Mouse (Mus musculus) left cerebral cortex, adult 11 months (tissue): ENCODE results near the gene Gm13275.
"Not testable (repeated sequence)": the region's sequence is repeated elsewhere in the genome, so short reads cannot be mapped to it uniquely, and the experiment has no call there.

Experiments used
- DNase-seq: peaks from one replicate; pipeline ENCODE4 v3.0.0; 2022; ENCODE audit warnings: low spot score

The Gm13275 gene

GRCm38 (mm10) chr4:88797097-88797496, 2.8 kb downstream of the Gm13275 start, which contains the start of gene Gm13279:
Gm13279 (plus strand) TSS chr4:88797397.
- not testable (repeated sequence) for DNase-seq

- not testable (repeated sequence) for DNase-seq
These were observed 5.1 kb downstream of the Gm13275 start, which contains the start of gene Gm13285 for GRCm38 (mm10) chr4:88799365-88799764. Gm13285 (plus strand) TSS chr4:88799665.

DNA sequence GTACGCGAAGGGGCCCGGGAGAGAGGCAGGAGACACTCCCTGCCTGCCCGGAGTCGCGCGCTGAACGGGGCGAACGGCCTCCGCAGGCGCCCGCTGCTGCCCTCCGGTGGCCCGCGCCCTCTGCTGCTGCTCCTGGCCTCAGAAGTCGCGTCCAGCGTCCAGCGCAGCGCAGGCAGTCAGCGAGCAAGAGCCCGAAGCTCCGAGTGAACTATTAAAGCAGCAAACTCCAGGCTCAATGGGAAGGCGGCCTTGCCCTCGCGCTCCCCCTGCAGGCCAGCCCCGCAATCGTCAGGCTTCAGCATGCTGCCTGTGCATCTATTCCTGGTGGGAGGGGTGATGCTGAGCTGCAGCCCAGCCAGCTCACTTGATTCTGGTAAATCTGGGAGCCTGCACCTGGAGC, 8.7 kb downstream of the Gm13275 start, which contains the start of gene Gm13287:
TSS of gene Gm13287 (plus strand) at position 301 of the 400 bp plus-strand sequence.
- not testable (repeated sequence) for DNase-seq

GRCm38 (mm10) chr4:88805231-88805630, 10.9 kb downstream of the Gm13275 start, which contains the start of gene Gm13288:
Gm13288 (plus strand) TSS chr4:88805531.
- not testable (repeated sequence) for DNase-seq

- not testable (repeated sequence) for DNase-seq
These were observed 11.5 kb downstream of the Gm13275 start for GRCm38 (mm10) chr4:88805761-88806160.

DNA sequence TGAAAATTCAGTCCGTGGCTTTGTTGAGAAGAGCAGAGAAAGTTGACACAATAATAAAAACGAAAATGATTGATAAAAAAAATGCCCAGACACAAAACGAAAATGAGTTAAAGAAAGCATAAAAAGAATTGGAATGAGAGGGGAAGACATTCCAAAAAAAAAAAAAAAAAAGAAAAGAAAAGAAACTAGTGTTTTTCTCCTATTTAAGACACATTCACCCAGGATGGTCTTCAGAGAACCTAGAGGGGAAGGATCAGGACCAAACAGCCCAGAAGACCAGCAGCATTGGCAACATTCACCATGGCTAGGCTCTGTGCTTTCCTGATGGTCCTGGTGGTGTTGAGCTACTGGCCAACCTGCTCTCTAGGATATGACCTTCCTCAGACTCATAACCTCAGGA, 21.6 kb downstream of the Gm13275 start, which contains the start of gene Ifna7:
TSS of gene Ifna7 (plus strand) at position 301 of the 400 bp plus-strand sequence.
- no peak for DNase-seq

DNA sequence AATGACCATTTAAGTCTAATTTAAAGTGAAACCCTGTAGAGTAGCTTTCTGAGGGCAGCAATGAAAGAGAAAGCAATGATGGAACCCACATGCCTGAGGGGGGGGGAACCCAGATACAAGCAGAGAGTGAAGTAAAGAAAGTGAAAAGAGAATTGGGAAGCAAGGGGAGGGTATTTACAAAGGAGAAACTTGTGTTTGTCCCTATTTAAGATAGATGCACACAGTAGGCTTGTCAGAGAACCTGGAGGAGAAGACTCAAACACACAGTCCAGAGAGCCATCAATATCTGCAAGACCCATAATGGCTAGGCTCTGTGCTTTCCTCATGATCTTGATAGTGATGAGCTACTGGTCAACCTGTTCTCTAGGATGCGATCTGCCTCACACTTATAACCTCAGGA, 25.4 kb downstream of the Gm13275 start, which contains the start of gene Ifna11:
TSS of gene Ifna11 (plus strand) at position 301 of the 400 bp plus-strand sequence.
- DNase-seq, result no peak

DNA sequence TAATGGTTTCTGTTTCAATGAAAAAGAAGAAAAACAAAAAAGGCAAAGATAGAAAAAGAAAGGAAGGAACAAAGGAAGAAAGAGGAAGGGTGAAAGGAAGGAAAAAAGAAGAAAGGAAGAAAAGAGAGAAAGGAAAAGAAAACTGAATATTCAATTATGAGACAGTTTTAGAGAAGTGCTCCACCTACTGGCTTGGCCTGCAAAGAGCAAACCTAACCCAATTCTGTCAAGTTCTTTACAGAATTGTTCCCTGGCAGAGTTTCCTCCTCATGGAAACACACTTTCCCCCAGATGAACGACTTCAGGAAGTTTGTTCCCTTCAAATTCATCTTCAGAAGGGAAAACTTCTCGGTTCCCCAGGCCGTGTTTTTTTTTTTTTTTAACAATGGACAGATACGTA, 28.7 kb downstream of the Gm13275 start:
- no peak for DNase-seq

DNA sequence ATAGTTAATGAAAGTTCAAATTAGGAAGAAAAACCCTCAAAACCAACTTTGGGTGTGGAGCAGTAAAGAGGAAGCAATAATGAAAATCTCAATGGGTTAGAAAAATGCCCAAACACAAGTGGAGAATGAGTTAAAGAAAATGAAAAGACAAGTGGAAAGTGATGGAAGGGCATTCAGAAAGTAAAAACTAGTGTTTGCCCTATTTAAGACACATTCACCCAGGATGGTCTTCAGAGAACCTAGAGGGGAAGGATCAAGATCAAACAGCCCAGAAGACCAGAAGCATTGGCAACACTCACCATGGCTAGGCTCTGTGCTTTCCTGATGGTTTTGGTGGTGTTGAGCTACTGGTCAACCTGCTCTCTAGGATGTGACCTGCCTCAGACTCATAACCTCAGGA, 32.8 kb downstream of the Gm13275 start, which contains the start of gene Ifna6:
TSS of gene Ifna6 (plus strand) at position 301 of the 400 bp plus-strand sequence.
- DNase-seq, result not testable (repeated sequence)

GRCm38 (mm10) chr4:88830523-88830922, 36.2 kb downstream of the Gm13275 start:
- no peak for DNase-seq

DNA sequence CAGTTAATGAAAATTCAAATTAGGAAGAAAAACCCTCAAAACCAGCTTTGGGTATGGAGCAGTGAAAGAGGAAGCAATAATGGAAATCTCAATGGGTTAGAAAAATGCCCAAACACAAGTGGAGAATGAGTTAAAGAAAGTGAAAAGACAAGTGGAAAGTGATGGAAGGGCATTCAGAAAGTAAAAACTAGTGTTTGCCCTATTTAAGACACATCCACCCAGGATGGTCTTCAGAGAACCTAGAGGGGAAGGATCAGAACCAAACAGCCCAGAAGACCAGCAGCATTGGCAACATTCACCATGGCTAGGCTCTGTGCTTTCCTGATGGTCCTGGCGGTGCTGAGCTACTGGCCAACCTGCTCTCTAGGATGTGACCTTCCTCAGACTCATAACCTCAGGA, 40.9 kb downstream of the Gm13275 start, which contains the start of gene Ifna5:
TSS of gene Ifna5 (plus strand) at position 301 of the 400 bp plus-strand sequence.
- not testable (repeated sequence) for DNase-seq

DNA sequence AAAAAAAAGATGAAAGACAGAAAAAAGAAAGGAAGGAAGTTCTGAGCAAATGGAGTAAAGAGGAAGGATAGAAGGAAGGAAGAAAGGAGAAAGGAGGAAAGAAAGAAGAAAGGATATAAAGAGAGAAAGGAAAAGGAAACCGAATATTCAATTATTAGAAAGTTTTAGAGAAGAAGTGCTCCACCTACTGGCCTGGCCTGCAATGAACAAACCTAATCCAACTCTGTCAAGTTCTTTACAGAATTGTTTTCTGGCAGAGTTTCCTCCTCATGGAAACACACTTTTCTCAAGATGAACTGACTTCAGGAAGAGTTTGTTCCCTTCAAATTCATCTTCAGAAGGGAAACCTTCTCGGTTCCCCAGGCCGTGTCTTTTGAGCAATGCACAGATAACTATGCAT, 44.5 kb downstream of the Gm13275 start:
- no peak for DNase-seq

DNA sequence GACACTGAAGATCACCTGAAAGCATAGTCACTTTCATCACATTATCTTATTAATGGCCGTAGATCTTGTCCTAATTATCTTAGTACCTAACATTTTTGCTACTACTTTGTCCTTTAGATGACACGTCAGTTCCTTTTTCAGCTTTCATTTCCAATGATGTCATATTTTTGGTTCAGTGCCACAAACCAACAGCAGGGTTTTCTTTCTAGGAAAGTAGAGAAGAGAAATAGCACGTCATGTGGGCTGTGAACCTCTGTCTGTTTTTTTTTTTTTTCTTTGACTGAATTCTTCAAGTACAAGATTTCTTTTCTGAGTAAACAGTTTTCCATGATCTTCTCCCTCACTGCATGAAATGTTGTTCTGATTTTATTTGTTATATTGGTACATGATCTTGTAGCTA, 45.8 kb downstream of the Gm13275 start:
- no peak for DNase-seq

DNA sequence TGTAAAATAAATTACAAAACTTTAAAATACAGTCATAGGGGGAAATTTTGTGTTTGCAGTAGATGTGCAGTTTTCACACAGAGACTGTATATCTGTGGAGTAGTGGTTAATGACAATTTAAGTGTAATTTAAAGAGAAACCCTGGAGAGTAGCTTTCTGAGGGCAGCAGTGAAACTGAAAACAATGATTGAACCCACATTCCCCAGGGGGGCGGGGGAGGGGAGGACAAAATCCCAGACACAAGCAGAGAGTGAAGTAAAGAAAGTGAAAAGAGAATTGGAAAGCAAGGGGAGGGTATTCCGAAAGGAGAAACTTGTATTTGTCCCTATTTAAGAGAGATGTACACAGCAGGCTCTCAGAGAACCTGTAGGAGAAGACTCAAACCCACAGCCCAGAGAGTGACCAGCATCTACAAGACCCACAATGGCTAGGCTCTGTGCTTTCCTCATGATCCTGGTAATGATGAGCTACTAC, 47.2 kb downstream of the Gm13275 start, which contains the start of gene Ifna4:
TSS of gene Ifna4 (plus strand) at position 424 of the 474 bp plus-strand sequence.
- DNase-seq, result no peak
